Mouse (Mus musculus) neural tube, embryonic 11.5 days (tissue): Measurements from ENCODE around the gene Pramel1. TPM values are rescaled to one million over a fixed set of nuclear protein-coding genes. Genes with fewer than 3 reads are reported as not detected.

Experiments used
- ATAC-seq: fragments of 200-750 bp; cut with Nextera tagmentation; 2 replicates; pipeline ENCODE4 v1.8.0; 2017; ENCODE audit warnings: moderate number of reproducible peaks, mild to moderate bottlenecking, moderate TSS enrichment, moderate library complexity; ENCODE audit not compliant: insufficient read depth, low FRiP score, low TSS enrichment
- DNase-seq: peaks from one replicate; pipeline ENCODE4 v3.0.0-alpha.2; 2015; ENCODE audit warnings: low spot score
- H3K27ac ChIP-seq: fragments of 300-500 bp; sonication (generic); 2 replicates; pipeline ENCODE4 v1.5.1; 2014; ENCODE audit warnings: low read depth, mild to moderate bottlenecking, low read length
- H3K27me3 ChIP-seq: fragments of 300-500 bp; sonication (generic); 2 replicates; pipeline ENCODE4 v1.6.1; 2014; ENCODE audit warnings: mild to moderate bottlenecking, low read length, mixed read lengths; ENCODE audit not compliant: control insufficient read depth, insufficient read depth
- H3K36me3 ChIP-seq: fragments of 300-500 bp; sonication (generic); 2 replicates; pipeline ENCODE4 v1.6.1; 2014; ENCODE audit warnings: mild to moderate bottlenecking, low read length, moderate library complexity, mixed read lengths; ENCODE audit not compliant: control insufficient read depth, insufficient read depth
- H3K4me1 ChIP-seq: fragments of 300-500 bp; sonication (generic); 2 replicates; pipeline ENCODE4 v1.6.1; 2014; ENCODE audit warnings: low read length, mixed read lengths; ENCODE audit not compliant: control insufficient read depth, insufficient read depth
- H3K4me2 ChIP-seq: fragments of 300-500 bp; sonication (generic); 2 replicates; pipeline ENCODE4 v1.6.1; 2014; ENCODE audit warnings: low read depth, mild to moderate bottlenecking, moderate library complexity
- H3K4me3 ChIP-seq: fragments of 300-500 bp; sonication (generic); 2 replicates; pipeline ENCODE4 v1.5.1; 2014; ENCODE audit warnings: low read depth, low read length
- H3K9ac ChIP-seq: fragments of 300-500 bp; sonication (generic); 2 replicates; pipeline ENCODE4 v1.6.1; 2014; ENCODE audit warnings: mild to moderate bottlenecking, low read length
- H3K9me3 ChIP-seq: fragments of 300-500 bp; sonication (generic); 2 replicates; pipeline ENCODE4 v1.6.1; 2016; ENCODE audit warnings: low read length; ENCODE audit not compliant: control insufficient read depth
- WGBS: fragments of 180-500 bp; shearing (Covaris S2); extraction: QIAGEN DNeasy Blood & Tissue Kit; methylation state at CpG from one replicate; pipeline ENCODE4 v1.1.7; 2014; 5-methylcytosine and 5-hydroxymethylcytosine counted together
- polyA plus RNA-seq: library from polyadenylated mRNA; unstranded; fragments of >200 nt; fragmentation: Nextera tagmentation; extraction: Ambion mirVana; gene quantifications from 2 replicates; pipeline ENCODE4 v1.2.1, GENCODE M21; 2014

Gene Pramel1
- polyA plus RNA-seq, 1 experiment from 2014 or later: not detected

- H3K27ac ChIP-seq: peak overlapping the region; percentile 84
- H3K4me1 ChIP-seq: peaks cover 8% of the 10 kb centered on the region
- ATAC-seq (peak; percentile 60), DNase-seq (peak; percentile 45)
- H3K9me3 ChIP-seq: no peaks in the 10 kb centered on the region
- H3K4me3 ChIP-seq: no peak overlapping the region
- H3K9ac ChIP-seq: peak overlapping the region; percentile 33
- no peaks in the 10 kb centered on the region for H3K27me3 ChIP-seq
- 37% methylated on average over 7 of the region's 7 CpGs for WGBS
- peak overlapping the region; percentile 32 for H3K4me2 ChIP-seq
- H3K36me3 ChIP-seq: no peaks in the 10 kb centered on the region
These were observed 14.7 kb upstream of the Pramel1 start for GRCm38 (mm10) chr4:143379480-143379879.

- H3K9ac ChIP-seq: peak overlapping the region; percentile 33
- WGBS: 21% methylated on average over 15 of the region's 15 CpGs
- H3K4me3 ChIP-seq: no peak overlapping the region
- H3K36me3 ChIP-seq: no peaks in the 10 kb centered on the region
- H3K9me3 ChIP-seq: no peaks in the 10 kb centered on the region
- H3K27me3 ChIP-seq: no peaks in the 10 kb centered on the region
- DNase-seq (peak; percentile 71), ATAC-seq (peak; percentile 89)
- peak overlapping the region; percentile 32 for H3K4me2 ChIP-seq
- peak overlapping the region; percentile 84 for H3K27ac ChIP-seq
- H3K4me1 ChIP-seq: peaks cover 8% of the 10 kb centered on the region
These were observed 14.1 kb upstream of the Pramel1 start for GRCm38 (mm10) chr4:143379931-143380715.

- Histone ChIP-seq H3K9me3 (no peaks in the 10 kb centered on the region), H3K36me3 (no peaks in the 10 kb centered on the region), H3K9ac (no peak overlapping the region), H3K4me1 (peaks cover 8% of the 10 kb centered on the region), H3K27ac (peak overlapping the region; percentile 84), H3K4me2 (peak overlapping the region; percentile 2; the same call in 1 of the 2 replicates), H3K4me3 (no peak overlapping the region), H3K27me3 (no peaks in the 10 kb centered on the region)
- ATAC-seq (no peak), DNase-seq (peak; percentile 63)
- WGBS: 1% methylated on average over 5 of the region's 5 CpGs
These were observed 13.6 kb upstream of the Pramel1 start for GRCm38 (mm10) chr4:143380716-143381004.

- Histone ChIP-seq H3K9me3 (no peaks in the 10 kb centered on the region), H3K27me3 (no peaks in the 10 kb centered on the region), H3K9ac (no peak overlapping the region), H3K4me3 (no peak overlapping the region), H3K4me1 (peaks cover 8% of the 10 kb centered on the region), H3K36me3 (no peaks in the 10 kb centered on the region), H3K4me2 (no peak overlapping the region), H3K27ac (no peak overlapping the region)
- ATAC-seq (no peak), DNase-seq (no peak)
- WGBS: 55% methylated on average over 3 of the region's 3 CpGs
These were observed 12.1 kb upstream of the Pramel1 start for GRCm38 (mm10) chr4:143382163-143382562.

GRCm38 (mm10) chr4:143383646-143384045 lies 10.6 kb upstream of the Pramel1 start:
- Histone ChIP-seq H3K4me1 (peaks cover 8% of the 10 kb centered on the region), H3K9me3 (no peaks in the 10 kb centered on the region), H3K27me3 (no peaks in the 10 kb centered on the region), H3K4me3 (no peak overlapping the region), H3K9ac (no peak overlapping the region), H3K4me2 (no peak overlapping the region), H3K36me3 (no peaks in the 10 kb centered on the region), H3K27ac (no peak overlapping the region)
- 41% methylated on average over 4 of the region's 4 CpGs for whole genome bisulfite sequencing
- ATAC-seq (no peak), DNase-seq (peak; percentile 32)

GRCm38 (mm10) chr4:143388955-143389702 lies 5.1 kb upstream of the Pramel1 start:
- Histone ChIP-seq H3K4me2 (peak overlapping the region; percentile 40), H3K9me3 (no peaks in the 10 kb centered on the region), H3K4me3 (no peak overlapping the region), H3K36me3 (no peaks in the 10 kb centered on the region), H3K27ac (no peak overlapping the region), H3K4me1 (no peaks in the 10 kb centered on the region), H3K9ac (no peak overlapping the region), H3K27me3 (no peaks in the 10 kb centered on the region)
- peak; percentile 81 for DNase-seq
- ATAC-seq: peak; percentile 81
- 9% methylated on average over 39 of the region's 43 CpGs for WGBS

- H3K36me3 ChIP-seq: peaks cover 2% of the 10 kb centered on the region; the same call in 1 of the 2 replicates
- no peak overlapping the region for H3K27ac ChIP-seq
- peak; percentile 15; the same call in 1 of the 2 replicates for ATAC-seq
- H3K4me2 ChIP-seq: peak overlapping the region; percentile 49
- no peak for DNase-seq
- peak overlapping the region; percentile 49 for H3K4me3 ChIP-seq
- no peaks in the 10 kb centered on the region for H3K27me3 ChIP-seq
- WGBS: 71% methylated on average over 5 of the region's 5 CpGs
- H3K9ac ChIP-seq: peak overlapping the region; percentile 48
- no peaks in the 10 kb centered on the region for H3K4me1 ChIP-seq
- no peaks in the 10 kb centered on the region for H3K9me3 ChIP-seq
These were observed 17.5 kb downstream of the Pramel1 start for GRCm38 (mm10) chr4:143411566-143412218.

- Histone ChIP-seq H3K27me3 (no peaks in the 10 kb centered on the region), H3K4me3 (peak within 1 kb of the TSS; percentile 49), H3K4me1 (no peaks in the 10 kb centered on the region), H3K36me3 (peaks cover 2% of the 10 kb centered on the region; the same call in 1 of the 2 replicates), H3K9ac (peak within 1 kb of the TSS; percentile 48), H3K27ac (peak within 1 kb of the TSS; percentile 71), H3K9me3 (no peaks in the 10 kb centered on the region), H3K4me2 (peak within 1 kb of the TSS; percentile 49)
- under 1% methylated on average over 50 of the region's 50 CpGs for WGBS
- ATAC-seq (peak; percentile 93), DNase-seq (peak; percentile 88)
These were observed 18.2 kb downstream of the Pramel1 start, which contains the start of gene Pramef8 for GRCm38 (mm10) chr4:143412219-143413092. Gene Pramef8, plus strand, starts transcription at chr4:143412426.
